Mouse (Mus musculus) hindbrain, embryonic 12.5 days (tissue): ENCODE measurements around the gene Olfr209. TPM values are rescaled to one million over a fixed set of nuclear protein-coding genes. Genes with fewer than 3 reads are reported as not detected.
"Not testable (repeated sequence)": the region's sequence is repeated elsewhere in the genome, so short reads cannot be mapped to it uniquely, and the experiment has no call there.

Source experiments
- ATAC-seq: fragments of 200-750 bp; cut with Nextera tagmentation; 2 replicates; pipeline ENCODE4 v1.8.0; 2017; ENCODE audit warnings: moderate TSS enrichment; ENCODE audit not compliant: low FRiP score
- H3K27ac ChIP-seq: fragments of 300-500 bp; sonication (generic); 2 replicates; pipeline ENCODE4 v1.5.1; 2016; ENCODE audit warnings: mild to moderate bottlenecking
- H3K27me3 ChIP-seq: fragments of 300-500 bp; sonication (generic); 2 replicates; pipeline ENCODE4 v1.6.1; 2016; ENCODE audit warnings: mild to moderate bottlenecking
- H3K36me3 ChIP-seq: fragments of 300-500 bp; sonication (generic); 2 replicates; pipeline ENCODE4 v1.6.1; 2016; ENCODE audit warnings: mild to moderate bottlenecking
- H3K4me1 ChIP-seq: fragments of 300-500 bp; sonication (generic); 2 replicates; pipeline ENCODE4 v1.6.1; 2016
- H3K4me2 ChIP-seq: fragments of 300-500 bp; sonication (generic); replicated peaks from 2 replicates; pipeline ENCODE4 v1.6.1; 2016; ENCODE audit warnings: mild to moderate bottlenecking
- H3K4me3 ChIP-seq: fragments of 300-500 bp; sonication (generic); 2 replicates; pipeline ENCODE4 v1.5.1; 2016; ENCODE audit warnings: mild to moderate bottlenecking
- H3K9ac ChIP-seq: fragments of 300-500 bp; sonication (generic); 2 replicates; pipeline ENCODE4 v1.6.1; 2016; ENCODE audit warnings: mild to moderate bottlenecking, moderate library complexity
- H3K9me3 ChIP-seq: fragments of 300-500 bp; sonication (generic); replicated peaks from 2 replicates; pipeline ENCODE4 v1.6.1; 2016; ENCODE audit warnings: mild to moderate bottlenecking
- WGBS: fragments of 180-500 bp; shearing (Covaris S2); methylation state at CpG from one replicate; pipeline ENCODE4 v1.1.7; 2016; 5-methylcytosine and 5-hydroxymethylcytosine counted together
- polyA plus RNA-seq: library from polyadenylated mRNA; unstranded; fragments of >200 nt; fragmentation: Nextera tagmentation; extraction: Ambion mirVana; gene quantifications from 2 replicates; pipeline ENCODE4 v1.2.1, GENCODE M21; 2016

Olfr209 gene
- polyA plus RNA-seq: not detected in 2 replicates

- Histone ChIP-seq H3K27me3 (no peaks in the 10 kb centered on the region), H3K4me2 (no peak within 1 kb of the TSS), H3K9ac (no peak within 1 kb of the TSS), H3K9me3 (no peaks in the 10 kb centered on the region), H3K4me1 (no peaks in the 10 kb centered on the region), H3K4me3 (no peak within 1 kb of the TSS), H3K36me3 (no peaks in the 10 kb centered on the region), H3K27ac (no peak within 1 kb of the TSS)
- 85% methylated on average over 2 of the region's 2 CpGs for WGBS
- no peak for ATAC-seq
Observed at GRCm38 (mm10) chr16:59363893-59364292, at the start of gene Olfr209. Olfr209 (minus strand) TSS chr16:59363993.

- Histone ChIP-seq H3K9ac (no peak overlapping the region), H3K27me3 (no peaks in the 10 kb centered on the region), H3K4me3 (no peak overlapping the region), H3K27ac (no peak overlapping the region), H3K36me3 (no peaks in the 10 kb centered on the region), H3K4me2 (no peak overlapping the region), H3K4me1 (no peaks in the 10 kb centered on the region), H3K9me3 (no peaks in the 10 kb centered on the region)
- ATAC-seq: no peak
- 70% methylated on average over 4 of the region's 4 CpGs for WGBS
Observed at GRCm38 (mm10) chr16:59413475-59413874, 49.7 kb upstream of the Olfr209 start.

- peak overlapping the region; percentile 74 for H3K27ac ChIP-seq
- no peaks in the 10 kb centered on the region for H3K27me3 ChIP-seq
- H3K9me3 ChIP-seq: no peaks in the 10 kb centered on the region
- no peak for ATAC-seq
- no peaks in the 10 kb centered on the region for H3K36me3 ChIP-seq
- 61% methylated on average over 2 of the region's 2 CpGs for WGBS
- H3K4me3 ChIP-seq: no peak overlapping the region
- no peaks in the 10 kb centered on the region for H3K4me1 ChIP-seq
- H3K9ac ChIP-seq: no peak overlapping the region
- H3K4me2 ChIP-seq: 0 out of 2 replicates have a peak overlapping the region, but pooled peaks have one; percentile 26
Observed at GRCm38 (mm10) chr16:59409800-59410199, 46.0 kb upstream of the Olfr209 start.

- Histone ChIP-seq H3K9ac (no peak overlapping the region), H3K9me3 (no peaks in the 10 kb centered on the region), H3K27me3 (no peaks in the 10 kb centered on the region), H3K4me1 (no peaks in the 10 kb centered on the region), H3K27ac (peak overlapping the region; percentile 74), H3K4me2 (0 out of 2 replicates have a peak overlapping the region, but pooled peaks have one; percentile 26), H3K36me3 (no peaks in the 10 kb centered on the region), H3K4me3 (no peak overlapping the region)
- peak; percentile 92 for ATAC-seq
- 58% methylated on average over 15 of the region's 15 CpGs for WGBS
Observed at GRCm38 (mm10) chr16:59409341-59409748, 45.6 kb upstream of the Olfr209 start.

- WGBS: 67% methylated on average over 5 of the region's 5 CpGs
- H3K36me3 ChIP-seq: no peaks in the 10 kb centered on the region
- no peak within 1 kb of the TSS for H3K4me2 ChIP-seq
- H3K9me3 ChIP-seq: no peaks in the 10 kb centered on the region
- H3K27me3 ChIP-seq: no peaks in the 10 kb centered on the region
- no peaks in the 10 kb centered on the region for H3K4me1 ChIP-seq
- H3K4me3 ChIP-seq: no peak within 1 kb of the TSS
- no peak within 1 kb of the TSS for H3K27ac ChIP-seq
- no peak within 1 kb of the TSS for H3K9ac ChIP-seq
- ATAC-seq: no peak
Observed at GRCm38 (mm10) chr16:59407032-59407431, 43.2 kb upstream of the Olfr209 start, which contains the start of gene Gabrr3. Gabrr3 (plus strand) TSS chr16:59407332.

- Histone ChIP-seq H3K27me3 (no peaks in the 10 kb centered on the region), H3K9ac (no peak overlapping the region), H3K9me3 (no peaks in the 10 kb centered on the region), H3K4me1 (no peaks in the 10 kb centered on the region), H3K27ac (no peak overlapping the region), H3K4me3 (no peak overlapping the region), H3K36me3 (no peaks in the 10 kb centered on the region), H3K4me2 (no peak overlapping the region)
- 75% methylated on average over 9 of the region's 9 CpGs for WGBS
- ATAC-seq: no peak
Observed at GRCm38 (mm10) chr16:59404798-59405197, 41.0 kb upstream of the Olfr209 start.

GRCm38 (mm10) chr16:59403684-59404083 is 39.9 kb upstream of the Olfr209 start:
- peak; percentile 70 for ATAC-seq
- no peak overlapping the region for H3K4me2 ChIP-seq
- no peaks in the 10 kb centered on the region for H3K27me3 ChIP-seq
- H3K4me1 ChIP-seq: no peaks in the 10 kb centered on the region
- no peak overlapping the region for H3K9ac ChIP-seq
- H3K27ac ChIP-seq: no peak overlapping the region
- WGBS: 23% methylated on average over 4 of the region's 4 CpGs
- no peak overlapping the region for H3K4me3 ChIP-seq
- H3K9me3 ChIP-seq: no peaks in the 10 kb centered on the region
- no peaks in the 10 kb centered on the region for H3K36me3 ChIP-seq

GRCm38 (mm10) chr16:59401985-59402384 is 38.2 kb upstream of the Olfr209 start:
- no peak overlapping the region for H3K9ac ChIP-seq
- no peaks in the 10 kb centered on the region for H3K9me3 ChIP-seq
- no peaks in the 10 kb centered on the region for H3K4me1 ChIP-seq
- H3K4me3 ChIP-seq: no peak overlapping the region
- H3K4me2 ChIP-seq: no peak overlapping the region
- WGBS: 74% methylated on average over 4 of the region's 4 CpGs
- no peak; the same call in 1 of the 2 replicates for ATAC-seq
- no peaks in the 10 kb centered on the region for H3K36me3 ChIP-seq
- no peaks in the 10 kb centered on the region for H3K27me3 ChIP-seq
- H3K27ac ChIP-seq: no peak overlapping the region

- H3K9me3 ChIP-seq: no peaks in the 10 kb centered on the region
- WGBS: 73% methylated on average over 7 of the region's 7 CpGs
Observed at GRCm38 (mm10) chr16:59401102-59401501, 37.3 kb upstream of the Olfr209 start.

GRCm38 (mm10) chr16:59393300-59393699 is 29.5 kb upstream of the Olfr209 start:
- Histone ChIP-seq H3K27ac (no peak overlapping the region), H3K4me2 (no peak overlapping the region), H3K27me3 (no peaks in the 10 kb centered on the region), H3K4me1 (no peaks in the 10 kb centered on the region), H3K9me3 (no peaks in the 10 kb centered on the region), H3K36me3 (no peaks in the 10 kb centered on the region), H3K9ac (no peak overlapping the region), H3K4me3 (no peak overlapping the region)
- WGBS: 74% methylated on average over 3 of the region's 3 CpGs
- ATAC-seq: no peak

More at GRCm38 (mm10) chr16:59401102-59401501, 37.3 kb upstream of the Olfr209 start:
- Histone ChIP-seq H3K4me1 (no peaks in the 10 kb centered on the region), H3K36me3 (no peaks in the 10 kb centered on the region), H3K27me3 (no peaks in the 10 kb centered on the region), H3K27ac (no peak overlapping the region), H3K4me2 (no peak overlapping the region), H3K9ac (no peak overlapping the region), H3K4me3 (no peak overlapping the region)
- ATAC-seq: no peak

- H3K9me3 ChIP-seq: no peaks in the 10 kb centered on the region
- H3K27ac ChIP-seq: no peak within 1 kb of the TSS
- no peaks in the 10 kb centered on the region for H3K27me3 ChIP-seq
- H3K4me2 ChIP-seq: no peak within 1 kb of the TSS
- no peak within 1 kb of the TSS for H3K9ac ChIP-seq
- no peak for ATAC-seq
- no peaks in the 10 kb centered on the region for H3K36me3 ChIP-seq
- WGBS: 83% methylated on average over 1 of the region's 1 CpGs
- no peaks in the 10 kb centered on the region for H3K4me1 ChIP-seq
- no peak within 1 kb of the TSS for H3K4me3 ChIP-seq
Observed at GRCm38 (mm10) chr16:59349146-59349545, 14.6 kb downstream of the Olfr209 start, which contains the start of gene Olfr206. Olfr206 (minus strand) TSS chr16:59349246.

- Histone ChIP-seq H3K4me3 (no peak within 1 kb of the TSS), H3K9ac (no peak within 1 kb of the TSS), H3K4me2 (no peak within 1 kb of the TSS), H3K27me3 (no peaks in the 10 kb centered on the region), H3K36me3 (no peaks in the 10 kb centered on the region), H3K4me1 (no peaks in the 10 kb centered on the region), H3K27ac (no peak within 1 kb of the TSS), H3K9me3 (no peaks in the 10 kb centered on the region; the same call in 1 of the 2 replicates)
- no peak for ATAC-seq
Observed at GRCm38 (mm10) chr16:59331038-59331437, 32.8 kb downstream of the Olfr209 start, which contains the start of gene Olfr205. Olfr205 (minus strand) TSS chr16:59331138.

- 61% methylated on average over 1 of the region's 1 CpGs for WGBS
- not testable (repeated sequence) for H3K27me3 ChIP-seq, H3K4me2 ChIP-seq, H3K9me3 ChIP-seq, ATAC-seq, H3K27ac ChIP-seq, H3K36me3 ChIP-seq, H3K4me1 ChIP-seq, H3K4me3 ChIP-seq, H3K9ac ChIP-seq
Observed at GRCm38 (mm10) chr16:59323262-59323661, 40.5 kb downstream of the Olfr209 start.
